Mouse (Mus musculus): Measurements from ENCODE around the gene Zdhhc20.

Zdhhc20 gene

GRCm38 (mm10) chr14:57820839-57821238 lies 69.2 kb downstream of the Zdhhc20 start:
- DNase-seq = no peak

GRCm38 (mm10) chr14:57811844-57812243 lies 78.2 kb downstream of the Zdhhc20 start:
- DNase-seq = no peak

GRCm38 (mm10) chr14:57810886-57811285 lies 79.2 kb downstream of the Zdhhc20 start:
- DNase-seq = no peak

- peak; percentile 11 to 20 for DNase-seq
These were observed 81.5 kb downstream of the Zdhhc20 start for GRCm38 (mm10) chr14:57808558-57808957.

GRCm38 (mm10) chr14:57803731-57804130 lies 86.3 kb downstream of the Zdhhc20 start:
- no peak for DNase-seq

GRCm38 (mm10) chr14:57797991-57798931 lies 91.8 kb downstream of the Zdhhc20 start, which contains the start of gene Sap18:
Sap18 (plus strand) TSS chr14:57798180.
- peak; percentile 96 to 98 for DNase-seq

- DNase-seq = peak in 1 of 2 experiments; percentile 14
These were observed 92.5 kb downstream of the Zdhhc20 start for GRCm38 (mm10) chr14:57797551-57797950.

GRCm38 (mm10) chr14:57791171-57791570 lies 98.9 kb downstream of the Zdhhc20 start:
- DNase-seq = no peak

GRCm38 (mm10) chr14:57789759-57790158 lies 100.3 kb downstream of the Zdhhc20 start:
- DNase-seq = no peak

GRCm38 (mm10) chr14:57789311-57789710 lies 100.8 kb downstream of the Zdhhc20 start:
- DNase-seq = no peak

- DNase-seq = no peak
These were observed 102.7 kb downstream of the Zdhhc20 start for GRCm38 (mm10) chr14:57787406-57787805.

All from thymus, postnatal 36 days (tissue).